Mouse (Mus musculus) MEL (cell line): ENCODE data around the gene Mfap3l. TPM values are rescaled to one million over a fixed set of nuclear protein-coding genes. Genes with fewer than 3 reads are reported as not detected.

ENCODE experiments used
- DNase-seq: peaks from one replicate; pipeline ENCODE4 v3.0.0; 2011; ENCODE audit warnings: low read depth, low spot score
- H3K27ac ChIP-seq: 2 replicates; pipeline ENCODE4 v1.5.1; 2012; ENCODE audit warnings: low read depth, mild to moderate bottlenecking, control low read depth, low read length, moderate library complexity; ENCODE audit not compliant: control insufficient read depth
- H3K27me3 ChIP-seq, 2 experiments: fragments of 150-350 bp in 1 of 2; sonication (generic) in 1 of 2; 2 replicates each; pipeline ENCODE4 v1.6.1; 2012; ENCODE audit warnings: low read length in 2 of 2, mild to moderate bottlenecking in 2 of 2, improper control_type of control experiment in 1 of 2, moderate library complexity in 1 of 2; ENCODE audit not compliant: insufficient read depth in 2 of 2, control insufficient read depth in 1 of 2
- H3K36me3 ChIP-seq, 2 experiments: 2 replicates each; pipeline ENCODE4 v1.6.1; 2012 to 2014; ENCODE audit warnings: low read length in 2 of 2, improper control_type of control experiment in 1 of 2, inconsistent platforms in 1 of 2, mild to moderate bottlenecking in 1 of 2; ENCODE audit not compliant: insufficient read depth in 2 of 2, control insufficient read depth in 1 of 2
- H3K4me1 ChIP-seq, 2 experiments: fragments of 150-350 bp in 1 of 2; sonication (generic) in 1 of 2; 2 replicates each; pipeline ENCODE4 v1.6.1; 2012; ENCODE audit warnings: low read length in 2 of 2, improper control_type of control experiment in 1 of 2, mild to moderate bottlenecking in 1 of 2; ENCODE audit not compliant: insufficient read depth in 2 of 2, control insufficient read depth in 1 of 2
- H3K4me3 ChIP-seq, 2 experiments: fragments of 150-350 bp in 1 of 2; sonication (generic) in 1 of 2; 2 replicates each; pipeline ENCODE4 v1.5.1; 2012; ENCODE audit warnings: low read depth in 2 of 2, low read length in 2 of 2, mild to moderate bottlenecking in 2 of 2, moderate library complexity in 2 of 2, control low read depth in 1 of 2, improper control_type of control experiment in 1 of 2; ENCODE audit not compliant: control insufficient read depth in 1 of 2, insufficient read depth in 1 of 2
- H3K79me2 ChIP-seq: 2 replicates; pipeline ENCODE4 v1.6.1; 2012; ENCODE audit warnings: mild to moderate bottlenecking, low read length, moderate library complexity; ENCODE audit not compliant: control insufficient read depth, poor library complexity, insufficient read depth
- H3K9ac ChIP-seq: 2 replicates; pipeline ENCODE4 v1.6.1; 2012; ENCODE audit warnings: low read depth, mild to moderate bottlenecking, control low read depth, low read length, moderate library complexity; ENCODE audit not compliant: control insufficient read depth, poor library complexity, severe bottlenecking
- H3K9me3 ChIP-seq: fragments of 150-350 bp; sonication (generic); replicated peaks from 2 replicates; pipeline ENCODE4 v1.6.1; 2012; ENCODE audit warnings: mild to moderate bottlenecking, low read length, improper control_type of control experiment, moderate library complexity; ENCODE audit not compliant: insufficient read depth
- CHD2 ChIP-seq: IDR thresholded peaks from 2 replicates; pipeline ENCODE4 v1.6.1; 2011; ENCODE audit warnings: low read length, improper control_type of control experiment
- EP300 ChIP-seq, 2 experiments: IDR thresholded peaks; 2 replicates each; pipeline ENCODE4 v1.6.1; 2011; ENCODE audit warnings: improper control_type of control experiment in 2 of 2, low read length in 2 of 2, low read depth in 1 of 2, mild to moderate bottlenecking in 1 of 2
- GABPA ChIP-seq: IDR thresholded peaks from 2 replicates; pipeline ENCODE4 v1.6.1; 2012; ENCODE audit warnings: low read depth, mild to moderate bottlenecking, inconsistent platforms, low read length, improper control_type of control experiment, moderate library complexity
- GATA1 ChIP-seq: IDR thresholded peaks from 2 replicates; pipeline ENCODE4 v1.6.1; 2011; ENCODE audit warnings: low read depth, low read length, improper control_type of control experiment
- HCFC1 ChIP-seq: IDR thresholded peaks from 2 replicates; pipeline ENCODE4 v1.6.1; 2012; ENCODE audit warnings: low read depth, mild to moderate bottlenecking, inconsistent platforms, low read length, improper control_type of control experiment, moderate library complexity
- JUND ChIP-seq: IDR thresholded peaks from 2 replicates; pipeline ENCODE4 v1.6.1; 2011; ENCODE audit warnings: low read depth, mild to moderate bottlenecking, improper control_type of control experiment, low read length
- MAFK ChIP-seq: IDR thresholded peaks from 2 replicates; pipeline ENCODE4 v1.6.1; 2011; ENCODE audit warnings: low read depth, mild to moderate bottlenecking, low read length, improper control_type of control experiment, borderline replicate concordance
- MAX ChIP-seq: IDR thresholded peaks from 2 replicates; pipeline ENCODE4 v1.6.1; 2011; ENCODE audit warnings: low read length, improper control_type of control experiment
- MAZ ChIP-seq: IDR thresholded peaks from 2 replicates; pipeline ENCODE4 v1.6.1; 2012; ENCODE audit warnings: low read depth, mild to moderate bottlenecking, inconsistent platforms, low read length, improper control_type of control experiment
- MEF2A ChIP-seq: IDR thresholded peaks from 2 replicates; pipeline ENCODE4 v1.6.1; 2014; ENCODE audit warnings: low read depth, mild to moderate bottlenecking, inconsistent platforms, low read length, improper control_type of control experiment; ENCODE audit not compliant: poor library complexity, insufficient replicate concordance, severe bottlenecking; ENCODE audit errors: extremely low read depth
- MXI1 ChIP-seq: IDR thresholded peaks from 2 replicates; pipeline ENCODE4 v1.6.1; 2011; ENCODE audit warnings: mild to moderate bottlenecking, low read depth, low read length, improper control_type of control experiment
- MYB ChIP-seq: IDR thresholded peaks from 2 replicates; pipeline ENCODE4 v1.6.1; 2011; ENCODE audit warnings: mild to moderate bottlenecking, low read depth, low read length, improper control_type of control experiment
- POLR2A ChIP-seq, 2 experiments: IDR thresholded peaks; 2 replicates each; pipeline ENCODE4 v1.6.1; 2011 to 2012; ENCODE audit warnings: low read length in 2 of 2, mild to moderate bottlenecking in 2 of 2, control low read depth in 1 of 2, improper control_type of control experiment in 1 of 2, low read depth in 1 of 2, moderate library complexity in 1 of 2; ENCODE audit not compliant: control insufficient read depth in 1 of 2, insufficient read depth in 1 of 2, poor library complexity in 1 of 2
- POLR2AphosphoS2 ChIP-seq: IDR thresholded peaks from 2 replicates; pipeline ENCODE4 v1.6.1; 2011; ENCODE audit warnings: low read length, improper control_type of control experiment
- RAD21 ChIP-seq: IDR thresholded peaks from 2 replicates; pipeline ENCODE4 v1.6.1; 2011; ENCODE audit warnings: mild to moderate bottlenecking, low read depth, low read length, improper control_type of control experiment
- RCOR1 ChIP-seq: IDR thresholded peaks from 2 replicates; pipeline ENCODE4 v1.6.1; 2012; ENCODE audit warnings: low read depth, mild to moderate bottlenecking, inconsistent platforms, low read length, improper control_type of control experiment
- TAL1 ChIP-seq: IDR thresholded peaks from 2 replicates; pipeline ENCODE4 v1.6.1; 2012; ENCODE audit warnings: mild to moderate bottlenecking, inconsistent platforms, low read length, moderate library complexity, mixed read lengths
- TCF12 ChIP-seq: IDR thresholded peaks from 2 replicates; pipeline ENCODE4 v1.6.1; 2014; ENCODE audit warnings: low read depth, mild to moderate bottlenecking, inconsistent platforms, low read length, improper control_type of control experiment, moderate library complexity
- USF1 ChIP-seq: IDR thresholded peaks from 2 replicates; pipeline ENCODE4 v1.6.1; 2014; ENCODE audit warnings: low read depth, mild to moderate bottlenecking, inconsistent platforms, low read length, improper control_type of control experiment, moderate library complexity
- USF2 ChIP-seq, 2 experiments: IDR thresholded peaks; 2 replicates each; pipeline ENCODE4 v1.6.1; 2011 to 2012; ENCODE audit warnings: improper control_type of control experiment in 2 of 2, low read length in 2 of 2, borderline replicate concordance in 1 of 2, inconsistent platforms in 1 of 2, low read depth in 1 of 2, mild to moderate bottlenecking in 1 of 2; ENCODE audit not compliant: insufficient read depth in 1 of 2
- ZC3H11A ChIP-seq: IDR thresholded peaks from 2 replicates; pipeline ENCODE4 v1.6.1; 2012; ENCODE audit warnings: low read depth, mild to moderate bottlenecking, inconsistent platforms, low read length, improper control_type of control experiment
- ZKSCAN1 ChIP-seq: IDR thresholded peaks from 2 replicates; pipeline ENCODE4 v1.6.1; 2012; ENCODE audit warnings: low read depth, mild to moderate bottlenecking, inconsistent platforms, low read length, improper control_type of control experiment, moderate library complexity
- ZMIZ1 ChIP-seq: IDR thresholded peaks from 2 replicates; pipeline ENCODE4 v1.6.1; 2012; ENCODE audit warnings: low read depth, mild to moderate bottlenecking, inconsistent platforms, low read length, improper control_type of control experiment, moderate library complexity
- ZNF384 ChIP-seq: IDR thresholded peaks from 2 replicates; pipeline ENCODE4 v1.6.1; 2012; ENCODE audit warnings: low read depth, mild to moderate bottlenecking, inconsistent platforms, low read length, improper control_type of control experiment
- polyA plus RNA-seq, 2 experiments: library from polyadenylated mRNA; stranded (reverse) in 1 of 2; unstranded in 1 of 2; fragments of >175 nt in 1 of 2; fragments of >200 nt in 1 of 2; gene quantifications; 2 replicates each; pipeline versions ENCODE4 v1.2.1 to v1.2.4; 2012; ENCODE audit warnings: low replicate concordance in 2 of 2, low read depth in 1 of 2; ENCODE audit not compliant: insufficient read length in 2 of 2, insufficient read depth in 1 of 2, missing spikeins in 1 of 2
- total RNA-seq: library from RNA; depleted of rRNA; stranded (reverse); fragments of 300-350 nt; gene quantifications from 2 replicates; pipeline ENCODE4 v1.2.3, GENCODE M21; 2012

Mfap3l gene
- total and polyA plus RNA-seq, 3 experiments: not detected

GRCm38 (mm10) chr8:60621561-60621960 lies 11.1 kb upstream of the Mfap3l start:
- no peaks in the 10 kb centered on the region for H3K9me3 ChIP-seq

GRCm38 (mm10) chr8:60622056-60622455 lies 10.6 kb upstream of the Mfap3l start:
- Histone ChIP-seq H3K27me3 (no peaks in the 10 kb centered on the region; a peak in 1 of 4 replicates), H3K4me1 (no peaks in the 10 kb centered on the region), H3K4me3 (no peak overlapping the region), H3K9me3 (no peaks in the 10 kb centered on the region), H3K36me3 (no peaks in the 10 kb centered on the region), H3K9ac (no peak overlapping the region), H3K79me2 (no peaks in the 10 kb centered on the region), H3K27ac (no peak overlapping the region)
- no peak for DNase-seq
- no peak for TF ChIP-seq TAL1
- no peak for TF ChIP-seq USF2 (IDR thresholded peaks at IDR 0.05; ENCODE audit: borderline replicate concordance in 1 of 2, insufficient read depth in 1 of 2, low read depth in 1 of 2, low read length in 2 of 2)
- TF ChIP-seq POLR2AphosphoS2: no peak
- no peak for TF ChIP-seq RAD21
- no peak for TF ChIP-seq MAX
- no peak for TF ChIP-seq GABPA
- no peak for TF ChIP-seq ZC3H11A
- no peak for TF ChIP-seq ZKSCAN1
- TF ChIP-seq MEF2A: no peak
- no peak for TF ChIP-seq POLR2A (IDR thresholded peaks at IDR 0.05; ENCODE audit: control insufficient read depth in 1 of 2, insufficient read depth in 1 of 2, low read depth in 1 of 2, low read length in 2 of 2, poor library complexity in 1 of 2)
- TF ChIP-seq MAFK: no peak
- no peak for TF ChIP-seq CHD2
- no peak for TF ChIP-seq RCOR1
- no peak for TF ChIP-seq GATA1
- no peak for TF ChIP-seq TCF12
- TF ChIP-seq MXI1: no peak
- no peak for TF ChIP-seq HCFC1

More at GRCm38 (mm10) chr8:60621561-60621960, 11.1 kb upstream of the Mfap3l start:
- Histone ChIP-seq H3K27ac (no peak overlapping the region), H3K36me3 (no peaks in the 10 kb centered on the region), H3K27me3 (no peaks in the 10 kb centered on the region; a peak in 1 of 4 replicates), H3K9ac (no peak overlapping the region), H3K4me1 (no peaks in the 10 kb centered on the region), H3K79me2 (no peaks in the 10 kb centered on the region), H3K4me3 (no peak overlapping the region)
- no peak for TF ChIP-seq GABPA
- TF ChIP-seq JUND: no peak
- no peak for TF ChIP-seq EP300 (IDR thresholded peaks at IDR 0.05; ENCODE audit: low read depth in 1 of 2, low read length in 2 of 2)
- no peak for TF ChIP-seq MAZ
- no peak for TF ChIP-seq USF1
- no peak for TF ChIP-seq TAL1
- TF ChIP-seq ZNF384: no peak
- no peak for TF ChIP-seq MYB
- TF ChIP-seq POLR2A (IDR thresholded peaks at IDR 0.05; ENCODE audit: control insufficient read depth in 1 of 2, insufficient read depth in 1 of 2, low read depth in 1 of 2, low read length in 2 of 2, poor library complexity in 1 of 2): no peak
- no peak for TF ChIP-seq ZMIZ1
- no peak for TF ChIP-seq RAD21
- DNase-seq: no peak
